Mouse (Mus musculus) thymus, postnatal 4 days (tissue): ENCODE data around the gene Oxsm.

Experiments used
- DNase-seq: peaks from one replicate; pipeline ENCODE4 v3.0.0; 2021

Oxsm gene

GRCm38 (mm10) chr14:16249171-16249874 lies at the start of gene Oxsm, which contains the start of gene Ngly1:
TSS of gene Oxsm (minus strand) at chr14:16249808.
TSS of gene Ngly1 (plus strand) at chr14:16249280.
- peak; percentile 96 for DNase-seq

GRCm38 (mm10) chr14:16296816-16297468 lies 47.3 kb upstream of the Oxsm start:
- DNase-seq: no peak

GRCm38 (mm10) chr14:16293921-16294320 lies 44.3 kb upstream of the Oxsm start:
- DNase-seq: no peak

- no peak for DNase-seq
Measured at GRCm38 (mm10) chr14:16293015-16293414, 43.4 kb upstream of the Oxsm start.

GRCm38 (mm10) chr14:16292371-16292770 lies 42.8 kb upstream of the Oxsm start:
- no peak for DNase-seq

- no peak for DNase-seq
Measured at GRCm38 (mm10) chr14:16283966-16284365, 34.4 kb upstream of the Oxsm start.

GRCm38 (mm10) chr14:16279196-16279595 lies 29.6 kb upstream of the Oxsm start:
- no peak for DNase-seq

GRCm38 (mm10) chr14:16273677-16274076 lies 24.1 kb upstream of the Oxsm start:
- no peak for DNase-seq

- no peak for DNase-seq
Measured at GRCm38 (mm10) chr14:16269776-16270175, 20.2 kb upstream of the Oxsm start.

- DNase-seq: no peak
Measured at GRCm38 (mm10) chr14:16267028-16267427, 17.4 kb upstream of the Oxsm start.

- DNase-seq: no peak
Measured at GRCm38 (mm10) chr14:16261869-16262268, 12.3 kb upstream of the Oxsm start.

- no peak for DNase-seq
Measured at GRCm38 (mm10) chr14:16260541-16260940, 10.9 kb upstream of the Oxsm start.

- no peak for DNase-seq
Measured at GRCm38 (mm10) chr14:16256209-16256608, 6.6 kb upstream of the Oxsm start.

- no peak for DNase-seq
Measured at GRCm38 (mm10) chr14:16255745-16256144, 6.1 kb upstream of the Oxsm start.

- DNase-seq: no peak
Measured at GRCm38 (mm10) chr14:16250099-16250498, 491 bp upstream of the Oxsm start.

GRCm38 (mm10) chr14:16248603-16249157 lies 928 bp downstream of the Oxsm start:
- peak; percentile 13 for DNase-seq

- DNase-seq: no peak
Measured at GRCm38 (mm10) chr14:16248135-16248534, 1.5 kb downstream of the Oxsm start.

GRCm38 (mm10) chr14:16246340-16246912 lies 3.2 kb downstream of the Oxsm start:
- DNase-seq: no peak

- no peak for DNase-seq
Measured at GRCm38 (mm10) chr14:16245127-16245526, 4.5 kb downstream of the Oxsm start.

GRCm38 (mm10) chr14:16244370-16244769 lies 5.2 kb downstream of the Oxsm start:
- DNase-seq: no peak

GRCm38 (mm10) chr14:16243603-16244209 lies 5.9 kb downstream of the Oxsm start:
- DNase-seq: peak; percentile 43

- DNase-seq: peak; percentile 93
Measured at GRCm38 (mm10) chr14:16242947-16243602, 6.5 kb downstream of the Oxsm start.
